Mouse (Mus musculus): ENCODE measurements around the gene Cdc42se1.

DNA sequence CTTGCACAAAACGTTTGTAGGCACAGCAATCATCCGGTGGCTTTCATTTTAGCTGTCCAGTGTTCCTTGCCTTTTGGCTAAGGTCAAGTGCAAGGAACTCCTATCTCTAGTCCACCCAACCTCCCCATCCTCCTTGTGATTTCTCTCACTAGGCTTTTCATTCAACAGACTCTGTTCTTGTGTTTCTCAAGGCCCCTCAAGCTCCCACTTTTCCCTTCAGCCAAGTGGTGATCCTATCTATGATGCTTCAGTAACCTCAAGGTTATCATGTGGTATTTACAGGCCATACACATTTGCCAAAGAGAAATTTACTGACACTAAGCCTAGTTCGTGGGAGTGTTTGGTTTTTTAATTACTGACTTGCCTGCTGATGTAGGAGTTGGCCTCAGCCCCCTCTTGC lies 48.6 kb upstream of the Cdc42se1 start:
- TF ChIP-seq POLR2A (IDR thresholded peaks at IDR 0.05; ENCODE audit: extremely low read depth, insufficient read depth, low read length) (no peak), CTCF (IDR thresholded peaks at IDR 0.05; ENCODE audit: extremely low read depth, insufficient read depth, low read length) (no peak)
